Mouse (Mus musculus): Measurements from ENCODE around the gene Morc1. TPM values are rescaled to one million over a fixed set of nuclear protein-coding genes. Genes with fewer than 3 reads are reported as not detected.

The Morc1 gene
- total and polyA plus RNA-seq, 3 experiments = 0.64 TPM; not detected in 2

DNA sequence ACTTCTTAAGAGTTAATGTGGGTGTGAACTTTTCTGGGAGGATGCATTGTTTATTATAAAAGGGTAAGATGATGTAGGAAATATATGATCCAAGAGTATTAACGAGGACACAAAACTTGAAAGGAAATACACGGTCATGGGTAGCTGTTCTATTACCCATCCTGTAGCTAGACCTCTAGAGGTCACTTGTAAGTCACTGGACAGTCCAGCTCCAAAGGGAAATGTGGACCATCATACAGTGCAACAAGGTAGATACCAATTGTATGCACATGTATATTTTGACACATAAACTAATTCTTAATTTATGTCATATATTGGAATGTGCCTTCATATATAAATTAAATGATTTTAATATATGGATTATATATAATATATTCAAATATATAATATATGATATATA, 245.2 kb downstream of the Morc1 start:
- TF ChIP-seq ZMIZ1 (IDR thresholded peaks at IDR 0.05; ENCODE audit: low read depth, low read length) (no peak), CTCF (conservative IDR thresholded peaks at IDR 0.05 in 1 of 2, IDR thresholded peaks at IDR 0.05 in 1 of 2; ENCODE audit: low read depth in 2 of 2, low read length in 2 of 2) (peak in 1 of 2 experiments; percentile 35; a peak in 2 of 4 replicates)
- no peaks in the 10 kb centered on the region for H3K27me3 ChIP-seq (replicated peaks)

DNA sequence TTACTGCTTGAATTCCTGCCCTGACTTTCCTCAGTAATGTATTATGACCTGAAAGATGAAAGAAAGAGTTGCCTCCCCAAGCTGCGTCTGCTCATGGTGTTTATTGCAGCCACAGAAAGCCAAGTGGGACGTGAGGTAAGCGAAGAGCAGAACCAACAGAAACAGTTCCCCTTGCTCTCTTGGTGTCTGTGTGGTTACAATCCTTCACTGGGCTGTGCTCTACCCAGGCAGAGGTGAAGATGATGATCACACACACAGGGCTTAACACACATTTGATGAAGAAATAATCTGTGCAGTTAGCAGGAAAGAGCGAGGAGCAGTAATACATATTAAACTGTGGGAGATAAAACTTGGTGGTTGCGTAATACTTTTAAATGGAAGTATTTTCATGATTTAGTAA, 246.3 kb downstream of the Morc1 start:
- H3K4me3 ChIP-seq (replicated peaks in 1 of 3; ENCODE audit: low read depth in 2 of 3, low read length in 2 of 3, poor library complexity in 1 of 3) = no peak overlapping the region
- H3K9ac ChIP-seq (ENCODE audit: insufficient read depth, low read depth) = peak overlapping the region; percentile 41; the same call in 1 of the 2 replicates
- TF ChIP-seq KAT2A (IDR thresholded peaks at IDR 0.05; ENCODE audit: insufficient replicate concordance, low read length) (no peak), JUN (IDR thresholded peaks at IDR 0.05; ENCODE audit: insufficient read depth, low read depth, low read length) (no peak), UBTF (IDR thresholded peaks at IDR 0.05; ENCODE audit: low read depth, low read length) (no peak), ELF1 (IDR thresholded peaks at IDR 0.05; ENCODE audit: low read depth, low read length) (no peak), ETS1 (conservative IDR thresholded peaks at IDR 0.05; ENCODE audit: low read depth, low read length) (no peak), TCF12 (IDR thresholded peaks at IDR 0.05; ENCODE audit: low read depth, low read length) (no peak), SMC3 (IDR thresholded peaks at IDR 0.05; ENCODE audit: low read depth, low read length) (no peak), GABPA (IDR thresholded peaks at IDR 0.05; ENCODE audit: insufficient replicate concordance, low read depth, low read length) (no peak), NELFE (IDR thresholded peaks at IDR 0.05; ENCODE audit: low read depth, low read length) (no peak), HCFC1 (IDR thresholded peaks at IDR 0.05; ENCODE audit: low read depth, low read length) (no peak), SIN3A (IDR thresholded peaks at IDR 0.05; ENCODE audit: low read length) (no peak), CHD1 (IDR thresholded peaks at IDR 0.05; ENCODE audit: low read depth, low read length) (no peak), IRF4 (IDR thresholded peaks at IDR 0.05; ENCODE audit: low read depth, low read length) (no peak), ZC3H11A (IDR thresholded peaks at IDR 0.05; ENCODE audit: low read depth, low read length) (no peak), RCOR1 (conservative IDR thresholded peaks at IDR 0.05; ENCODE audit: low read depth, low read length) (no peak), NRF1 (IDR thresholded peaks at IDR 0.05; ENCODE audit: low read depth, low read length) (no peak), USF2 (conservative IDR thresholded peaks at IDR 0.05; ENCODE audit: low read depth, low read length) (no peak), MAX (IDR thresholded peaks at IDR 0.05; ENCODE audit: low read length) (no peak), MYC (IDR thresholded peaks at IDR 0.05; ENCODE audit: low read depth, low read length) (no peak)
- DNase-seq (ENCODE audit: extremely low read depth) = peak; percentile 9
- in situ Hi-C loops (cut with MboI; ENCODE audit: low pct_ligation_motif_present, low pct_unique_long_range_greater_than_20kb, low sequenced_read_pairs) (no loop called here), dilution Hi-C loops (cut with MboI; ENCODE audit: extremely low pct_ligation_motif_present, extremely low pct_unique_long_range_greater_than_20kb, low sequenced_read_pairs) (no loop called here)
- peaks cover 49% of the 10 kb centered on the region for H3K9me3 ChIP-seq (replicated peaks; ENCODE audit: low read length)
- H3K4me2 ChIP-seq (ENCODE audit: insufficient read depth, low read depth, poor library complexity, severe bottlenecking) = no peak overlapping the region; the same call in 1 of the 2 replicates
- H3K27me3 ChIP-seq (replicated peaks) = no peaks in the 10 kb centered on the region
- H3K79me2 ChIP-seq (replicated peaks; ENCODE audit: control insufficient read depth, extremely low read depth, insufficient read depth, poor library complexity, severe bottlenecking) = no peaks in the 10 kb centered on the region
- H3K27ac ChIP-seq (ENCODE audit: insufficient read depth, low read depth) = peak overlapping the region; percentile 43; the same call in 1 of the 2 replicates
- no peaks in the 10 kb centered on the region for H3K36me3 ChIP-seq (replicated peaks in 1 of 2; ENCODE audit: control insufficient read depth in 1 of 2, insufficient read depth in 1 of 2, low read length in 1 of 2)
- H3K4me1 ChIP-seq (ENCODE audit: control insufficient read depth in 1 of 2, insufficient read depth in 2 of 2) = peaks cover 0 to 7% of the 10 kb centered on the region in 2 experiments; a peak in 2 of 4 replicates

More for the DNA sequence above, 245.2 kb downstream of the Morc1 start:
- in situ Hi-C loops (cut with MboI; ENCODE audit: low pct_ligation_motif_present, low pct_unique_long_range_greater_than_20kb, low sequenced_read_pairs) (no loop called here), dilution Hi-C loops (cut with MboI; ENCODE audit: extremely low pct_ligation_motif_present, extremely low pct_unique_long_range_greater_than_20kb, low sequenced_read_pairs) (no loop called here)
- Histone ChIP-seq H3K9ac (ENCODE audit: insufficient read depth, low read depth) (no peak overlapping the region), H3K27ac (ENCODE audit: insufficient read depth, low read depth) (no peak overlapping the region), H3K4me3 (replicated peaks in 1 of 3; ENCODE audit: low read depth in 2 of 3, low read length in 2 of 3, poor library complexity in 1 of 3) (no peak overlapping the region), H3K4me2 (ENCODE audit: insufficient read depth, low read depth, poor library complexity, severe bottlenecking) (no peak overlapping the region; the same call in 1 of the 2 replicates), H3K4me1 (ENCODE audit: control insufficient read depth in 1 of 2, insufficient read depth in 2 of 2) (peaks cover 0 to 7% of the 10 kb centered on the region in 2 experiments; a peak in 2 of 4 replicates), H3K36me3 (replicated peaks in 1 of 2; ENCODE audit: control insufficient read depth in 1 of 2, insufficient read depth in 1 of 2, low read length in 1 of 2) (no peaks in the 10 kb centered on the region), H3K79me2 (replicated peaks; ENCODE audit: control insufficient read depth, extremely low read depth, insufficient read depth, poor library complexity, severe bottlenecking) (no peaks in the 10 kb centered on the region), H3K9me3 (replicated peaks; ENCODE audit: low read length) (peaks cover 48% of the 10 kb centered on the region)
- DNase-seq (ENCODE audit: extremely low read depth) = no peak
